Mouse (Mus musculus) CH12.LX (cell line): ENCODE results near the gene Asprv1. TPM values are rescaled to one million over a fixed set of nuclear protein-coding genes. Genes with fewer than 3 reads are reported as not detected.

Experiments used
- DNase-seq: peaks from one replicate; pipeline ENCODE4 v3.0.0-alpha.2; 2013; ENCODE audit errors: extremely low read depth
- H3K27ac ChIP-seq: 2 replicates; pipeline ENCODE4 v1.5.1; 2012; ENCODE audit warnings: low read depth, mild to moderate bottlenecking, control low read depth, moderate library complexity; ENCODE audit not compliant: insufficient read depth
- H3K27me3 ChIP-seq: replicated peaks from 2 replicates; pipeline ENCODE3; 2012; ENCODE audit warnings: inconsistent platforms
- H3K36me3 ChIP-seq, 2 experiments: replicated peaks in 1 of 2; 2 replicates each; pipeline versions ENCODE3 to v1.6.1; 2012; ENCODE audit warnings: inconsistent platforms in 1 of 2, low read length in 1 of 2, mild to moderate bottlenecking in 1 of 2, mixed read lengths in 1 of 2, moderate library complexity in 1 of 2; ENCODE audit not compliant: control insufficient read depth in 1 of 2, insufficient read depth in 1 of 2
- H3K4me1 ChIP-seq, 2 experiments: 2 replicates each; pipeline ENCODE4 v1.6.1; 2012; ENCODE audit warnings: inconsistent platforms in 1 of 2, moderate library complexity in 1 of 2; ENCODE audit not compliant: insufficient read depth in 2 of 2, control insufficient read depth in 1 of 2
- H3K4me2 ChIP-seq: 2 replicates; pipeline ENCODE4 v1.6.1; 2012; ENCODE audit warnings: low read depth, mild to moderate bottlenecking, control low read depth; ENCODE audit not compliant: poor library complexity, insufficient read depth, severe bottlenecking
- H3K4me3 ChIP-seq, 3 experiments: fragments of 150-350 bp in 1 of 3; sonication (generic) in 1 of 3; replicated peaks in 1 of 3; 2 replicates each; pipeline versions ENCODE3 to v1.5.1; 2011 to 2012; ENCODE audit warnings: low read depth in 2 of 3, low read length in 2 of 3, mild to moderate bottlenecking in 2 of 3, moderate library complexity in 2 of 3, control low read depth in 1 of 3, improper control_type of control experiment in 1 of 3, inconsistent platforms in 1 of 3, mixed read lengths in 1 of 3; ENCODE audit not compliant: poor library complexity in 1 of 3
- H3K79me2 ChIP-seq: replicated peaks from 2 replicates; pipeline ENCODE4 v1.6.1; 2012; ENCODE audit warnings: mild to moderate bottlenecking, moderate library complexity; ENCODE audit not compliant: control insufficient read depth, poor library complexity, insufficient read depth, severe bottlenecking; ENCODE audit errors: extremely low read depth
- H3K9ac ChIP-seq: 2 replicates; pipeline ENCODE4 v1.6.1; 2012; ENCODE audit warnings: low read depth, mild to moderate bottlenecking, control low read depth, moderate library complexity; ENCODE audit not compliant: insufficient read depth
- H3K9me3 ChIP-seq: replicated peaks from 2 replicates; pipeline ENCODE3; 2012; ENCODE audit warnings: low read length, inconsistent platforms, mixed read lengths
- BHLHE40 ChIP-seq: IDR thresholded peaks from 2 replicates; pipeline ENCODE4 v1.6.1; 2011; ENCODE audit warnings: mild to moderate bottlenecking, low read depth, low read length, improper control_type of control experiment
- CHD1 ChIP-seq: IDR thresholded peaks from 2 replicates; pipeline ENCODE4 v1.6.1; 2012; ENCODE audit warnings: low read depth, low read length, improper control_type of control experiment, inconsistent platforms
- CHD2 ChIP-seq: IDR thresholded peaks from 2 replicates; pipeline ENCODE4 v1.6.1; 2011; ENCODE audit warnings: low read length, improper control_type of control experiment
- E2F4 ChIP-seq: IDR thresholded peaks from 2 replicates; pipeline ENCODE4 v1.6.1; 2011; ENCODE audit warnings: low read depth, low read length, improper control_type of control experiment; ENCODE audit not compliant: insufficient replicate concordance
- ETS1 ChIP-seq: conservative IDR thresholded peaks from 2 replicates; pipeline ENCODE4 v1.6.1; 2012; ENCODE audit warnings: low read depth, mild to moderate bottlenecking, inconsistent platforms, low read length, improper control_type of control experiment, moderate library complexity
- IRF4 ChIP-seq: IDR thresholded peaks from 2 replicates; pipeline ENCODE4 v1.6.1; 2014; ENCODE audit warnings: low read depth, mild to moderate bottlenecking, inconsistent platforms, low read length, improper control_type of control experiment
- JUN ChIP-seq: IDR thresholded peaks from 2 replicates; pipeline ENCODE4 v1.6.1; 2011; ENCODE audit warnings: low read depth, mild to moderate bottlenecking, low read length, improper control_type of control experiment, moderate library complexity; ENCODE audit not compliant: insufficient read depth
- MAFK ChIP-seq: IDR thresholded peaks from 2 replicates; pipeline ENCODE4 v1.6.1; 2011; ENCODE audit warnings: low read length, improper control_type of control experiment; ENCODE audit not compliant: insufficient replicate concordance
- MAX ChIP-seq: IDR thresholded peaks from 2 replicates; pipeline ENCODE4 v1.6.1; 2011; ENCODE audit warnings: low read length, improper control_type of control experiment
- MAZ ChIP-seq: IDR thresholded peaks from 2 replicates; pipeline ENCODE4 v1.6.1; 2012; ENCODE audit warnings: low read depth, mild to moderate bottlenecking, inconsistent platforms, low read length, improper control_type of control experiment, moderate library complexity
- NELFE ChIP-seq: IDR thresholded peaks from 2 replicates; pipeline ENCODE4 v1.6.1; 2011; ENCODE audit warnings: low read depth, low read length, improper control_type of control experiment
- NRF1 ChIP-seq: IDR thresholded peaks from 2 replicates; pipeline ENCODE4 v1.6.1; 2014; ENCODE audit warnings: low read depth, mild to moderate bottlenecking, inconsistent platforms, low read length, improper control_type of control experiment, moderate library complexity
- PAX5 ChIP-seq: IDR thresholded peaks from 2 replicates; pipeline ENCODE4 v1.6.1; 2012; ENCODE audit warnings: low read length, inconsistent platforms, mixed read lengths
- POLR2A ChIP-seq: IDR thresholded peaks from 2 replicates; pipeline ENCODE4 v1.6.1; 2011; ENCODE audit warnings: low read depth, mild to moderate bottlenecking, improper control_type of control experiment, low read length
- POLR2AphosphoS2 ChIP-seq: IDR thresholded peaks from 2 replicates; pipeline ENCODE4 v1.6.1; 2011; ENCODE audit warnings: low read depth, low read length, improper control_type of control experiment
- RCOR1 ChIP-seq: conservative IDR thresholded peaks from 2 replicates; pipeline ENCODE4 v1.6.1; 2012; ENCODE audit warnings: low read depth, mild to moderate bottlenecking, inconsistent platforms, low read length, improper control_type of control experiment
- SMC3 ChIP-seq: IDR thresholded peaks from 2 replicates; pipeline ENCODE4 v1.6.1; 2011; ENCODE audit warnings: low read depth, low read length, improper control_type of control experiment
- TBP ChIP-seq: conservative IDR thresholded peaks from 2 replicates; pipeline ENCODE4 v1.6.1; 2011; ENCODE audit warnings: low read depth, low read length, improper control_type of control experiment
- USF1 ChIP-seq: IDR thresholded peaks from 2 replicates; pipeline ENCODE4 v1.6.1; 2014; ENCODE audit warnings: low read depth, mild to moderate bottlenecking, inconsistent platforms, low read length, improper control_type of control experiment
- USF2 ChIP-seq: conservative IDR thresholded peaks from 2 replicates; pipeline ENCODE4 v1.6.1; 2011; ENCODE audit warnings: low read depth, low read length, improper control_type of control experiment
- dilution Hi-C: fragments of 300-500 bp; cut with MboI; formaldehyde crosslinking; loops from 2 replicates; pipeline ENCODE4 v1.14.3; 2020; ENCODE audit warnings: low sequenced_read_pairs; ENCODE audit not compliant: extremely low pct_unique_long_range_greater_than_20kb, extremely low pct_ligation_motif_present
- in situ Hi-C: fragments of 300-500 bp; cut with MboI; formaldehyde crosslinking; loops from 3 replicates; pipeline ENCODE4 v1.14.3; 2019; ENCODE audit warnings: low sequenced_read_pairs, low pct_ligation_motif_present, low pct_unique_long_range_greater_than_20kb, mixed read lengths
- polyA plus RNA-seq: library from polyadenylated mRNA; unstranded; fragments of >175 nt; gene quantifications from 2 replicates; pipeline ENCODE4 v1.2.1, GENCODE M21; 2012; ENCODE audit warnings: low read depth; ENCODE audit not compliant: insufficient read length
- total RNA-seq, 2 experiments: library from RNA; depleted of rRNA; stranded (reverse); fragments of 300-350 nt in 1 of 2; fragments of >200 nt in 1 of 2; gene quantifications; 2 replicates each; pipeline ENCODE4 v1.2.3; 2012 to 2014

The Asprv1 gene
- total and polyA plus RNA-seq, 3 experiments, result not detected

DNA sequence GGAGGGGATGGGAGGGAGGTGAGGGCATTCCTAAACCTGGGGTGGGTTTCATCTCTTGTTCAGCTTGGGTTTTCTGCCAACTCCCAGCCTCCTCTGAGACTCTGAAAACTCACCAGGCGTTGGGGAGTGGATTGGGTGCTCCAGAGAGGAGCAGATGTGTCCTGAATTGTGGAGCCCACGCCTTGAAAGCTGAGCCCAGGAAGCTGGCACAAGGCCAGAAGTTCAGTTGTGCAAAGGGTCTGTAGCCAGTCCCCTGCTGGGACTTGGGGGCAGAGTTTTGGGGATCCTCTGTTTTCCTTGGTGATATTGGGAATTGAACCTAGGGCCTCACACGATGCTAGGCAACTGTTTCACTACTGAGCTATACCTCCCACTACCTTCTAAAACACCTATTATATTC is 2.2 kb downstream of the Asprv1 start:
- TF ChIP-seq CHD2 (no peak), CHD1 (no peak), MAX (no peak), MAZ (no peak), POLR2A (no peak), PAX5 (no peak), JUN (no peak), ETS1 (no peak), NELFE (no peak), E2F4 (no peak), RCOR1 (no peak), TBP (no peak), MAFK (no peak)
- peaks cover 0 to 6% of the 10 kb centered on the region in 2 experiments; a peak in 1 of 4 replicates for H3K4me1 ChIP-seq
- no peaks in the 10 kb centered on the region for H3K9me3 ChIP-seq
- no peak overlapping the region for H3K4me3 ChIP-seq
- dilution Hi-C loops (no loop called here), in situ Hi-C loops (no loop called here)
- no peak overlapping the region for H3K4me2 ChIP-seq
- H3K79me2 ChIP-seq, result no peaks in the 10 kb centered on the region
- H3K27me3 ChIP-seq, result peaks cover 3% of the 10 kb centered on the region
- no peaks in the 10 kb centered on the region for H3K36me3 ChIP-seq
- H3K27ac ChIP-seq, result no peak overlapping the region
- DNase-seq, result no peak
- H3K9ac ChIP-seq, result no peak overlapping the region

DNA sequence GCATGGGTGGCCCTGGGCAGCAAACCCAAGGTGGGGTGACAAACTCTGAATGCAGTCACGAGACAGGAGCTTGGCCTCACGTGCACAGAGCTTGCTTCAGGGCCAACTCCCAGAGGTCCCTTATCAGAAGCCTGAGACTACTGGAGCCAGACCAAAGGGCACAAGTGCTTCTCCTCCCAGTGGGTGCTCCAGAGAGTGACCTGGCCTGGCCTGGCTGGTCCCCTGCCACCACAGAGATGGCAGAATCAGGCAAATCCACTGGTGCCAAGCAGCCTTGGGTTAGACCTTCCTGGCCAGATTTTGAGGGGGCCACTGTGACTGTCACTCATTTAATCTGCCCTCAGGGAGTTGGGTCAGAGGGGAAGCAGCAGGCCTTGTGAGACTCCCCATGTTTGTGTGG is 8.5 kb downstream of the Asprv1 start:
- in situ Hi-C loops, result no loop called here
- H3K4me2 ChIP-seq, result no peak overlapping the region
- H3K27me3 ChIP-seq, result peaks cover 3% of the 10 kb centered on the region
- H3K9ac ChIP-seq, result no peak overlapping the region
- no peak overlapping the region for H3K4me3 ChIP-seq
- dilution Hi-C loops, result no loop called here
- H3K9me3 ChIP-seq, result no peaks in the 10 kb centered on the region
- TF ChIP-seq BHLHE40 (peak; percentile 73), CHD2 (no peak)
- H3K4me1 ChIP-seq, result peaks cover 9 to 18% of the 10 kb centered on the region in 2 experiments
- H3K36me3 ChIP-seq, result no peaks in the 10 kb centered on the region
- no peak for DNase-seq
- H3K27ac ChIP-seq, result no peak overlapping the region
- H3K79me2 ChIP-seq, result no peaks in the 10 kb centered on the region

DNA sequence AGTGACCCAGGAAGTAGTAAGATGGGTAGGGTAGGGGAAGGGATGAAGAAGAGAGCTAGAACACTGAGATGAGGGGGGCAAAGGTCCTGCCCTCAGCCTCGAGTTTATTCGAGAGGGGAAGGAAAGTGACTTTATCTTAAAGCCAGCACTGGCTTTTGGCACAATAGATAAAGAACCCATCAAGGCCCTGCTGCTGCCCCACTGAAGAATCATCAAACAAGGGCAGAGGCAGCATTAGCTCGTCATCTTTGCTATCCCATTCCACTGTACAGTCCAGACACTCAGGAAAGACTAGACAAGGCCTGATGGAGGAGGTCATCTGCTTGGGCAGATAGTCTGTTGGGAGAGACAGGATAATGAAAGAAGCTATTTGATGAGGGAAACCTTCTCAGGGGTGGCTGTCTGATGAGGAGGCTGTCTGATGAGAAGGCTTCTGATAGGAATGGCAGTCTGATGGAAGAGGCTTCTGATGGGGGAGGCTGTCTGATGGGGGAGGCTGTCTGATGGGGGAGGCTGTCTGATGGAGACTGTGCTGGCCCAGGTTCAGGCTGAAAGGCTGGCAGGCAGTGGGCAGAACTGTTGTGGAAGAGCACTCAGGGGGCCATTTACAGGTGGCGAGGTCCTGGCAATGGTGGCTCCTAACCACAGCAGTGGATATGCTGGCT is 9.3 kb downstream of the Asprv1 start:
- H3K4me3 ChIP-seq, result no peak overlapping the region
- H3K4me1 ChIP-seq, result peaks cover 9 to 18% of the 10 kb centered on the region in 2 experiments
- no peak overlapping the region for H3K27ac ChIP-seq
- H3K9me3 ChIP-seq, result no peaks in the 10 kb centered on the region
- no peak for TF ChIP-seq IRF4
- no peak for TF ChIP-seq POLR2A
- TF ChIP-seq USF1, result no peak
- TF ChIP-seq NRF1, result no peak
- no peak for TF ChIP-seq POLR2AphosphoS2
- TF ChIP-seq SMC3, result no peak
- TF ChIP-seq USF2, result no peak
- TF ChIP-seq CHD1, result no peak
- TF ChIP-seq, all 38 proteins: peak for 0
- dilution Hi-C loops (no loop called here), in situ Hi-C loops (no loop called here)
- Histone ChIP-seq H3K36me3 (no peaks in the 10 kb centered on the region), H3K79me2 (no peaks in the 10 kb centered on the region), H3K4me2 (no peak overlapping the region), H3K9ac (no peak overlapping the region), H3K27me3 (peaks cover 3% of the 10 kb centered on the region)
- DNase-seq, result no peak
